Mouse (Mus musculus): ENCODE results near the gene Etv6. TPM values are rescaled to one million over a fixed set of nuclear protein-coding genes. Genes with fewer than 3 reads are reported as not detected.

Gene Etv6
- polyA plus RNA-seq, 2 experiments from 2014 or later: 9.0 to 10.0 TPM

- no peak for ATAC-seq
These were observed 109.0 kb downstream of the Etv6 start for GRCm38 (mm10) chr6:134144231-134145130.

GRCm38 (mm10) chr6:134147596-134148442, 112.3 kb downstream of the Etv6 start:
- peak; percentile 92 for ATAC-seq

GRCm38 (mm10) chr6:134148443-134148942, 113.0 kb downstream of the Etv6 start:
- ATAC-seq: no peak

GRCm38 (mm10) chr6:134149606-134150005, 114.1 kb downstream of the Etv6 start:
- ATAC-seq: no peak

- no peak for ATAC-seq
These were observed 115.7 kb downstream of the Etv6 start for GRCm38 (mm10) chr6:134151022-134151680.

GRCm38 (mm10) chr6:134151853-134152505, 116.5 kb downstream of the Etv6 start:
- no peak for ATAC-seq

GRCm38 (mm10) chr6:134152539-134152938, 117.0 kb downstream of the Etv6 start:
- ATAC-seq: no peak

- ATAC-seq: no peak
These were observed 119.2 kb downstream of the Etv6 start for GRCm38 (mm10) chr6:134154746-134155145.

- no peak for ATAC-seq
These were observed 120.6 kb downstream of the Etv6 start for GRCm38 (mm10) chr6:134155900-134156623.

GRCm38 (mm10) chr6:134157533-134158115, 122.1 kb downstream of the Etv6 start:
- peak; percentile 27 for ATAC-seq

GRCm38 (mm10) chr6:134158201-134158600, 122.7 kb downstream of the Etv6 start:
- no peak for ATAC-seq

GRCm38 (mm10) chr6:134159672-134160071, 124.2 kb downstream of the Etv6 start:
- no peak for ATAC-seq

- ATAC-seq: no peak
These were observed 125.5 kb downstream of the Etv6 start for GRCm38 (mm10) chr6:134161040-134161439.

GRCm38 (mm10) chr6:134163346-134163745, 127.8 kb downstream of the Etv6 start:
- no peak for ATAC-seq

GRCm38 (mm10) chr6:134164356-134164755, 128.9 kb downstream of the Etv6 start:
- ATAC-seq: no peak

GRCm38 (mm10) chr6:134165012-134165411, 129.5 kb downstream of the Etv6 start:
- no peak for ATAC-seq

GRCm38 (mm10) chr6:134167963-134168362, 132.5 kb downstream of the Etv6 start:
- ATAC-seq: no peak

- ATAC-seq: peak; percentile 85
These were observed 133.3 kb downstream of the Etv6 start for GRCm38 (mm10) chr6:134168799-134169198.

GRCm38 (mm10) chr6:134171235-134171634, 135.7 kb downstream of the Etv6 start:
- no peak for ATAC-seq

- no peak for ATAC-seq
These were observed 136.6 kb downstream of the Etv6 start for GRCm38 (mm10) chr6:134171906-134172728.
